Mouse (Mus musculus): Measurements from ENCODE around the gene Foxn4. TPM values are rescaled to one million over a fixed set of nuclear protein-coding genes. Genes with fewer than 3 reads are reported as not detected.

The Foxn4 gene
- polyA plus RNA-seq, 1 experiment from 2014 or later: 0.82 TPM

DNA sequence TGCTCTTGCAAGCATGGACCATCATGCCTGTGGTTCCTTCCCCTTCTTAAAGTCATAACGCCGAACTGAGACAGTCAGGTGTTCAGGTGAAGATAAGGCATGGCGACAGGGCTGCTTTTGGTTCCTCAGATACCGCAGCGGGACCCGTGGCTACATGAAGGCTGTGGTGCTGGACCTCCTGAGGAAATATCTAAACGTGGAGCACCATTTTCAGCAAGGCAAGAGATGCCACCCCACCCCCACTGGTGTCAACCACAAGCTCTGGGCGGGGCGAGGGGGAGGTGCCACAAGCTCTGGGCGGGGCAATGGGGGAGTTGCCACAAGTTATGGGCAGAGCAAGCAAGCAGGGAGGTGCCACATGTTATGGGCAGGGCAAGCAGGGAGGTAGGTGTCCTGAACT lies 60.4 kb downstream of the Foxn4 start:
- WGBS: 74% methylated on average over 10 of the region's 10 CpGs
- Histone ChIP-seq H3K27me3 (no peaks in the 10 kb centered on the region), H3K4me1 (no peaks in the 10 kb centered on the region), H3K27ac (no peak overlapping the region), H3K9ac (no peak overlapping the region), H3K9me3 (no peaks in the 10 kb centered on the region), H3K4me2 (no peak overlapping the region), H3K36me3 (replicated peaks) (no peaks in the 10 kb centered on the region), H3K4me3 (replicated peaks) (no peak overlapping the region)
- ATAC-seq (ENCODE audit: low FRiP score): no peak

DNA sequence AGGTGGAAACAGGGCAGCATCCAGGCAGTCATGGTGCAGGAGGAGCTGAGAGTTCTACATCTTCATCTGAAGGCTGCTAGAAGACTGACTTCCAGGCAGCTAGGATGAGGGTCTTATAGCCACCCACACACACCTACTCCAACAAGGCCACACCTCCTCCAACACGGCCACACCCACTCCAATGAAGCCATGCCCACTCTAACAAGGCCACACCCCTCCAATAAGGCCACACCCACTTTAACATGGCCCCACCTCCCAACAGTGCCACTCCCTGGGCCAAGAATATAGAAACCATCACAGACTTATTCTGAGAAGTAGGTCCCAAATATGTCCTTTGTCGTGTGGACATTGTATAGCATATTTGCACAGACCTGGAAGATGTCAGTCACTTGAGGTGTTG lies 67.4 kb downstream of the Foxn4 start:
- Histone ChIP-seq H3K9me3 (no peaks in the 10 kb centered on the region), H3K4me2 (no peak overlapping the region), H3K9ac (no peak overlapping the region), H3K36me3 (replicated peaks) (no peaks in the 10 kb centered on the region), H3K4me3 (replicated peaks) (no peak overlapping the region), H3K27me3 (no peaks in the 10 kb centered on the region), H3K4me1 (no peaks in the 10 kb centered on the region), H3K27ac (no peak overlapping the region)
- 84% methylated on average over 2 of the region's 2 CpGs for WGBS
- ATAC-seq (ENCODE audit: low FRiP score): no peak

Other genes starting within 250 kb of the Foxn4 start
- 15.8 and 16.9 TPM in 2 replicates for gene Usp30, start 208.3 kb downstream of the Foxn4 start, polyA plus RNA-seq (2016; fragmentation: Nextera tagmentation; extraction: Ambion mirVana)
- 40.2 and 45.7 TPM in 2 replicates for gene Svop, start 182.2 kb downstream of the Foxn4 start, polyA plus RNA-seq (2016; fragmentation: Nextera tagmentation; extraction: Ambion mirVana)
- 10.9 and 11.3 TPM in 2 replicates for gene Alkbh2, start 145.6 kb downstream of the Foxn4 start, polyA plus RNA-seq (2016; fragmentation: Nextera tagmentation; extraction: Ambion mirVana)
- gene Ung, start 143.4 kb downstream of the Foxn4 start, polyA plus RNA-seq (2016; fragmentation: Nextera tagmentation; extraction: Ambion mirVana): 64.4 and 69.6 TPM in 2 replicates
- 1.7 and 1.9 TPM in 2 replicates for gene Acacb, start 127.3 kb downstream of the Foxn4 start, polyA plus RNA-seq (2016; fragmentation: Nextera tagmentation; extraction: Ambion mirVana)
- 1.00 and 1.0 TPM in 2 replicates for gene Myo1h, start 15.4 kb upstream of the Foxn4 start, polyA plus RNA-seq (2016; fragmentation: Nextera tagmentation; extraction: Ambion mirVana)
- 93.1 and 94.6 TPM in 2 replicates for gene Kctd10, start 106.7 kb upstream of the Foxn4 start, polyA plus RNA-seq (2016; fragmentation: Nextera tagmentation; extraction: Ambion mirVana)
- gene Ube3b, start 106.8 kb upstream of the Foxn4 start, polyA plus RNA-seq (2016; fragmentation: Nextera tagmentation; extraction: Ambion mirVana): 53.7 and 60.1 TPM in 2 replicates
- gene Mmab, start 170.3 kb upstream of the Foxn4 start, polyA plus RNA-seq (2016; fragmentation: Nextera tagmentation; extraction: Ambion mirVana): 25.9 and 29.4 TPM in 2 replicates
- gene Mvk, start 170.5 kb upstream of the Foxn4 start, polyA plus RNA-seq (2016; fragmentation: Nextera tagmentation; extraction: Ambion mirVana): 50.3 and 52.0 TPM in 2 replicates

Data from forebrain, embryonic 12.5 days (tissue).